Mouse (Mus musculus): ENCODE measurements around the gene Hus1b. TPM values are rescaled to one million over a fixed set of nuclear protein-coding genes. Genes with fewer than 3 reads are reported as not detected.

Gene Hus1b
- total RNA-seq, 2 experiments from 2014 or later: 0.26 to 0.27 TPM

DNA sequence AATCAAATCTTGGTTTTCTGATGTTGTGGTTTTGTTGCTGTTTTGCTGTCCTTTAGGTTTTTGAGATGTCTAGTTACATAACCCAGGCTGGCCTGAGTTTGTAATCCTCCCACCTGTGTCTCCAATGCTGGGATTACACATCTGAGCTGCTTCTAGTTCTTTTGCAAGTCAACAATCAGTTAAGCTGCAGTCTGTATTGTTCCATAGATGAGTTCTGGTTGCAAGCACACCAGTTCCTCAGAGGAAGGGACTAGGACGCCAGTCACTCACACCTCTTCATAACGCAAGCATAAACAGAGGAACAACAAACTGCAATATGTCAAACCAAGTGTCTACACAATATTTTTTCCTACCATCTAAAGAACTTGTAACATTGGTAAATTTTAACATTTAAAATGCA lies 4.5 kb upstream of the Hus1b start:
- DNase-seq (ENCODE audit: low spot score in 2 of 2): no peak

DNA sequence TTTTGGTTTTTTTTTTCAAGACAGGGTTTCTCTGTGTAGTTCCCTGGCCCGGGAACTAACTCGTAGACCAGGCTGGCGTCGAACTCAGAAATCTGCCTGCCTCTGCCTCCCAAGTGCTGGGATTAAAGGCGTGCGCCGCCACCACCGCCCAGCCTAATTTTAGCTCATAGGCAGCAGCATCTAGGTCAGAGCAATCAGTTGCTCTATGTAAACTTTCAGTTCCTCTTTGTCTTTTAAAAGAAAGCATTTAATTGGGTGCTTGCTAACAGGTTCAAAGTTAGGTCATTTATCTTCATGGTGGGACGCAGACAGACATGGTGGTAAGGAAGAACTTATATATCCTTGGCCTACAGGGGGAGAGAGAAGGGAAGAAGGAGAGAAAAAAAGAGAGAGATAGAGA lies 1.6 kb upstream of the Hus1b start:
- no peak for DNase-seq (ENCODE audit: low spot score in 2 of 2)

DNA sequence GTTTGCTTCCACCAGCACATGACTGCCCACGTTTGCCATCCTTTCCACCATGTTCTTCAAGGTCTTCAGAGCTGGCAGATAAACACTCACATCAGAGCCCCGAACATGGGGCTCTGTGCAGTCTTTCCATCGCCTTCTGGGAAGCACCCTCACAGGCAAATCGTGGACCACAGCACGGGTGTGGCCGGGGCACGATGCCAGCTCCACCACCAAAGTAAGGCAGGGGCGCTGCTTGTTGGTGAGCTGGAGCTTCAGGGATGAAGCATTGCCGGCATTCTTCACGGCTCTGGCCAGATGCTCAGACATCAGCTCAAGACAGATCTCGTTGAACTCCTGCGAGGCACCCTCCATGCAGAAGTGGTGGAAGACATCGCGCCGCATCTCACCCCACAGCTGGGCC lies 430 bp downstream of the Hus1b start:
- DNase-seq (ENCODE audit: low spot score in 2 of 2): no peak

DNA sequence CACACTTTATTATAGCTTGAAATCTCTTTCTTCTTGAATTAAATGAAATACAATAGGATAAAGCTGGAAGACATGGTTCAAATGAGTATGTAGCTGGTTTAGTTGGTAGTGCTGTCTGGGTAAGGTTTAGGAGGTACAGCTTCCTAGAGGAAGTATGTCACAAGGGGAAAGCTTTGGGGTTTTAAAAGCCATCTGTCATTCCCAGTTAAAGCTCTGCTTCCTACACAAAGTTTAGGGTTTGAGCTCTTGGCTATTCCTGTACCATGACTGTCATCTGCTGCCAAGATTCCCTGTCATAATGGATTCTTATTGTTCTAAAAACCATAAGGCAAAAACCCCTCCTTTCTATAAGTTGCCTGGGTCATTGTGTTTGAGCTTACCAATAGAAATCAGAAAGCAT lies 1.8 kb downstream of the Hus1b start:
- no peak for DNase-seq (ENCODE audit: low spot score in 2 of 2)

DNA sequence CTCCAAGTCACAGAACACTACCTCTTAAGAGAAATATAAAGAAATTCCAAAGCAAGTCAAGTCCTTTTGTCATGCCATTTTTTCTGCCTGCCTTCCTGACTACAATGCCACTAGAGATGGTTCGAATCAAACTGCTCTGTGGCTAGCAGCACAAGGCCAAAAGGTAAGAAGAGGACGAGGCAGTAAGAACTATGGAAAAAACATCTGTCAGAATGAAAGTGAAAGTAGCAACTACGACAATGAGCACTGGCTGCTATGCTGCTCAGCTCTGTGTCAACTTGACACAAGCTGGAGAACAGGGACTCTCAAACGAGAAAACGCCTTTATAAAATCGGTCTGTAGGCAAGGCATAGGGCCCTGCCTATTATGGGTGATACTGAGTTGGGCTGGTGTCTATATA lies 14.6 kb downstream of the Hus1b start:
- no peak for DNase-seq (ENCODE audit: low spot score in 2 of 2)

DNA sequence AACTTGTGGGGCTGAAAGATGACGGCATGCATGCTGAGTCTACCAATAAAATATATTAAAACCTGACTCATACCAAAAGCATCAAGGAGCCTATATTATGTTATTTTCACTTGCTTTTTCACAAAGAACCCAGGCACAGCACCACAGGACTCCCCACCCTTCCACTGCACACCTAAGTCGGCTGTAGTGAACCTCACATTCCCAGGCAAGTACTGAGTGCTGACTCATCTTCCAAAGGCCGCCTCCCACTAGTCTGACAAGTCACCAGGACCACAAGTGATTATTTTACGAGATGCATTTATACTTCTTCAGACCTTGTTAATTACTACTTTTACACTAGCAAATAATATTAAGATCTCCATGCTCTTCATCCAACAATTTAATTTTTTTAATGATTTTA lies 15.9 kb downstream of the Hus1b start:
- DNase-seq (ENCODE audit: low spot score in 2 of 2): no peak

DNA sequence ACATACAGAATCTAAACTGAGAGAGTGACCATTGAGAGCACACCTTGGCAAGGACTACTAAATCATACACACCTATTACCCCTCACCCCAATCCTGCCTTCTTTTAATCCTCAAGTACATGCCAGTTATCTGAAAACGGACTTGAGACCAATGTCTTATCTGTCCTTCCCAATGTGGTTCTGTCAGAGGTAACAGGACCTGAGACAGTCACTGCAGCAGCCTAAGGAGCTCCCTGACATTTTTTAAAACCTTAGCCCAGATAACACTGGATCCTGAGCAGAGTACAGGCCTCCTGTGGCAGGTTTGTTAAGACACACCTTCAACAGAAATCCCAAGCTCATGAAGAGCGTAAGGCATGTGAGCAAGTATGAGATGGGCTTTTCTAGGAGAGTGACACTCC lies 18.4 kb downstream of the Hus1b start:
- no peak for DNase-seq (ENCODE audit: low spot score in 2 of 2)

DNA sequence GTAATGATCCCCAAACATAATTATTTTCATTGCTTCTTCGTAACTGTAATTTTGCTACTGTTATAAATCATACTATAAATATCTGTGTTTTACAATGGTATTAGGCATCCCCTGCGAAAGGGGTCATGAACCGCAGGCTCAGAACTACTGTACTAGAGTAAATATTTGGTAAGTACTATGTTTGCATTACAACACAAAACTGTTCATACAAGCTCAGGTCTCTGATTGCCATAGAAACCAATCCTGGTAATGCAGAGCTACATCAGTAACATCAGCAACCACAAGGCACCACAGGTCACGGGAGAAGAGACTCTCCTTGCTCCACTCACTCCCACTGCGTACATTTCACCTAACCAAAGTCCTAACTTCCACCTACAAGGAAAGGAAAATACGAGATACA lies 23.3 kb downstream of the Hus1b start:
- DNase-seq (ENCODE audit: low spot score in 2 of 2): no peak

DNA sequence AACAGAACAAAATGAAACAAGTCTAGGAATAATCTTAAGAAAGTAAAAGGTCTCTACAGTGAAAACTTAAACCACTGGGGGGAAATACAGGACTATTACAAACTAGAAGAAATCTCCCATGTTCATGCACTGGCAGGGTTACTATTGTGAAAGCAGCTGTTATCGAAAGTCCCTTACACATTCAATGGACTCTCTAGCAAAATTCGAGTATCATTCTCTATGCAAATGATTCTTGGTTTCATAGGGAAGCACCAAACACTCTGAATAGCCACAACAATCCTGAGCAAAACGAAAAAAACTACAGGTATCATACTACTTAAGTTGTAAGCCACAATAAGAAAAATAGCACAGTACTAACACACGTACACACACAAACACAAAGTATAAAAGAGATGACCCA lies 25.6 kb downstream of the Hus1b start:
- DNase-seq (ENCODE audit: low spot score in 2 of 2): no peak

DNA sequence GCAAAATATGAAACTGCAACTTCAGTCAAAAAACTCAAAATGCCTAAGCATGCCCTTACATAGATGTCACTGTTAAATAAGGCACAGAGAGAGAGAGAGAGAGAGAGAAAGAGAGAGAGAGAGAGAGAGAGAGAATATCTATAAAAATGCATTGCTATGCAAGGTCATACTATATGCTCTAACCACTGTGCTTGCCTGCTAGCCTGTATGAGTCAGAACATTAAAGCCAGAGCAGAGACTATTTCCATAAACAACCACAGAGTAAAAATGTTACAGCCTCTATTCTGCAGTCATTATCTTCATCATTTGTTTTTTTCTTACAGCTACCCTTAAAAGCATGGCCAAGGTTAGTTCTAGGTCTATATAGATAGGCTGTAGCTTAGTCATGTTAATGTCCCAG lies 33.8 kb downstream of the Hus1b start:
- DNase-seq (ENCODE audit: low spot score in 2 of 2): no peak

DNA sequence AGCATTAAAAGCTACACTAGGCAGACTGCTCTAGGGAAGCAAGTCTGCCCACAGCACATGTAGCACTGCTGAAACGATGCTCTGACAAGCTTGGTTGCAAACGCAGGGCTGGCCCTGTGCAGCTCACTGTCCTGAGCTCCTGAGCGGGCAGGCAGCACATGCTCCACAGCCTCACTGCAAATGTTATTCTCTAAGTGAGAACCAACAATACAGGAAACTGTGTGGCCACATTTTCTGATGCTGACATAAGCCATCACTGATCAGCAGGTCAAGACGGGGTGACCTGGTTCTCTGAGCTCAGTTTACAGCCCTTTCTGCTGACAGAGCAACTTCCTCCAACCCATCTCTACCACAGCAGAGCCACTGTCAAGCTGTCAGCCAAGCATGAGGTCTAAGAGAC lies 34.5 kb downstream of the Hus1b start:
- no peak for DNase-seq (ENCODE audit: low spot score in 2 of 2)

DNA sequence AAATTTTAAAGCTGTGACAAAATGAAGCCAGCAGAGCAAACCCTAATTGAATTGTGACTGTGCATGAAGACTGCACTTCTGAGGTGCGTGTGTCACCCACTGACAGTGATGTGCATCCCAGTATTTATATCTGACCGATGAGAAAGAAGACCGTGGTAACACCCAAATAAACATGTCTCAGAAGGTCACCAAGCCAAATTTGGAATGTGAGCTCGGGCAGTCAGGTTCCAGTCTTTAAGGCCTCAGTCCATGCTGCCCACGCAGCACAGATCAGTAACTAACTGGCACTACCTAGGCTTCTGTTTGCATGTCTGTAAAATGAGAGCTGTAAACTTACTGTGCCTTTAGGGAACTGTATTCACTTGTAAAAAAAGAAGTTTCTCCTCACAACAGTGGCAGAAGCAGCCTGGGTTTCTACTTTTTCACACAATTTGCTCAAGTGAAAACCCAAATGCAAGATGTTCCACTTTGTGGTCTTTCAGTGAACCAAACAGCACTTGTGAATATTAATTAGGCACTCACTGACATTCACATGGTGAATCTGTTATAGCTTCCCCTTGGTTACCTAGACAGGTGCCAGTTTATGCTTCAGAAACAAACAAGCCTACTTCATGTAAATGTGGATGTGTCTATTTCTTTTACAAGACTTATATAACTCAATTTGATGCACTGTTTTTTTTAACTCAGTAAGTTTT lies 35.5 kb downstream of the Hus1b start:
- DNase-seq (ENCODE audit: low spot score in 2 of 2): no peak

DNA sequence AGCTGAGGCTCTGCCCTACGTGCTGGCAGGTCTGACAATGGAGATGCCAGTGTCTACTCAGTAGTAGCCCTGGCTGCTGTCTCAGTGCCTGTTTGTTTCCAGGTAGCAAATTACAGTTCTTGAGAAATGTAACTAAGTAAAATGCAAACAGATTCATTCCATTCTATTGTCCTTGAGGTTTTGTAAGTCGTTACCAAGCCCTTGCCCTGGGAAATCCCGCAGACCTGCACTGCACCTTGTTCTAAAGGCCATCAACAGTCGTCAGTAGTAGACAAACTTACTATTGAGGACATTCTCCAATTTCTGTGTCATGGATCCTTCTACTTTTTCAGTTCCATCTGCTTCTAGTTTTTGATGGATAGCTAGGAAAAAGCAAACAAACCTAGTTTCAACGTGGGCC lies 36.7 kb downstream of the Hus1b start:
- no peak for DNase-seq (ENCODE audit: low spot score in 2 of 2)

DNA sequence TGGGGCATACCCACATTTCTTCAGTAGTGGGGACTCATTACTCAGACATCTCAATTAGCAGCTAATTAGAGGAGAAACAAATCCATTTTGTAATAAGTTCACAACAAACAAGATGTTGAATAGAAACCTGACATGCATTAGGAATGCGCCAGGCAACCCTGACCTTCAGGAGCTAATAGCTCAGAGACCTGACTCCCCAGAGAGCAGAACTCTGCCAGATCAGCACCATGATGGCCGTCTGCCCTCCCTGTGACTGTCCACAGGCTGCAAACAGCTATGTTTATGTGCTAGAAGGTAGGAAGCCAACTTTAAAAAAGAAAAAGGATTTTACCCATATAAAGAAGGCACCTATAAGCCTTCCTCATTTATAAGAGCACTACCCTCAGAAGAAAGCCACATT lies 45.3 kb downstream of the Hus1b start:
- DNase-seq (ENCODE audit: low spot score in 2 of 2): no peak

DNA sequence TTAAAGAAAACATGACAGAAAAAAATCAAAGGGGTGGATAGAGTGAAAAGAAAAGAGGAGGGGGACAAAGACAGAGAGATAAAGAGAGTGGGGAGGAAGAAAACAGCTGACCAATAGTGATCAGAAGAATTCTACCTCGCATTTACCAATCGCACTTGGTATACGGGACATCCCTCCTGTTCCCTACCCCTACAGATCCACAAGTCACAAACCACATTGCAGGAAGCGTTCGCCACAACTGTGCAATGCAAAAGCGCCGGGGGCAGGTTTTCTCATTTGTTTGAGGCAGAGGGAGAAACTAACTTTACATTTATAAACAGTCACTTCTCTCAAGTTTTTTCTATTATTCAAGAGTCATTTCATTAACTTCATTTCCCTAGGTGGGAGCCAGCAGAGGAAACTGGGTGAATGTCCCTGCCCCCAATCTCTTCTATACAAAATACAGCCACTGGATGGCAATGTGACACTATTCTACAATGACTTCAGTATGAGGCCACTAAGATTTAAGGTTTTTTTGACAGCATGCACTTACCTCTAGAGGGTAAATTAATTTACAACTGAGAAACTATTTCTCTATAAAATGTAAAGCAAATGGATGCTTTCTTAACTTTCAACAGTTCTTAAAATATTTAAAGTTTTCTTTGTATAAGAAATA lies 46.0 kb downstream of the Hus1b start:
- no peak for DNase-seq (ENCODE audit: low spot score in 2 of 2)

Other genes starting within 250 kb of the Hus1b start
- gene Irf4, start 198.5 kb downstream of the Hus1b start, total RNA-seq (2021): 10 to 100 TPM; 15.9 to 29.0 TPM
- gene Exoc2, start 26.3 kb upstream of the Hus1b start, total RNA-seq (2021): 10 to 100 TPM; 24.3 to 29.0 TPM
- gene Gm5447, start 26.4 kb upstream of the Hus1b start, total RNA-seq (2021): not detected